Mouse (Mus musculus) lung, adult 10 weeks (tissue): Measurements from ENCODE around the gene Olfr1249. TPM values are rescaled to one million over a fixed set of nuclear protein-coding genes. Genes with fewer than 3 reads are reported as not detected.

Experiments used
- polyA plus RNA-seq: library from polyadenylated mRNA; stranded (reverse); fragments of 350-450 nt; fragmentation: Illumina TruSeq; extraction: RNeasy Lipid Tissue Mini Kit (QIAGEN cat#74804); gene quantifications from one replicate; pipeline ENCODE4 v1.2.3, GENCODE M21; 2014; ENCODE audit warnings: low read depth, low replicate concordance; ENCODE audit not compliant: insufficient read depth

The Olfr1249 gene
- not detected for polyA plus RNA-seq

DNA sequence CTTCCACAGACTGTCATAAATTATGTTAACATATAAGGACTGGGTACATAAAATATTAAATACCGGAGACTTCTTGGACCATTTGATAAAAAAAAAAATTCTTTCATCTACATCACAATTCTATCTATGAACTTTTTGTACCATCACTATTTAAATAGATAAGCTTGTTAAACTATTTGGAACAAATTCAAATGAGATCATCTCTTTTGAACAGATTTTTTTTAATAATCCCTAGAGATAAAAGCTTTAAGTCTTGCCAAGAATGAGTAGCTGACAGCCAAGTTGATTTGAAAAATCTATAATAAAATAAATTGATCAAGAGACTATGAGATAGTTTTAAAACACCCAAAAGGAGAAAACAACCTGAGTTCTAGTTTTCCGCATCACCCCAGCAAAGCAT lies at the start of gene Olfr1249:
Gene Olfr1249 (minus strand): TSS at position 101 of the 400 bp plus-strand sequence.

GRCm38 (mm10) chr2:89671836-89672235 lies 37.1 kb upstream of the Olfr1249 start, which contains the start of gene Olfr1251:
Gene Olfr1251 (minus strand): TSS chr2:89671936.

GRCm38 (mm10) chr2:89661367-89661766 lies 26.6 kb upstream of the Olfr1249 start, which contains the start of gene Olfr1250:
Gene Olfr1250 (minus strand): TSS chr2:89661467.

DNA sequence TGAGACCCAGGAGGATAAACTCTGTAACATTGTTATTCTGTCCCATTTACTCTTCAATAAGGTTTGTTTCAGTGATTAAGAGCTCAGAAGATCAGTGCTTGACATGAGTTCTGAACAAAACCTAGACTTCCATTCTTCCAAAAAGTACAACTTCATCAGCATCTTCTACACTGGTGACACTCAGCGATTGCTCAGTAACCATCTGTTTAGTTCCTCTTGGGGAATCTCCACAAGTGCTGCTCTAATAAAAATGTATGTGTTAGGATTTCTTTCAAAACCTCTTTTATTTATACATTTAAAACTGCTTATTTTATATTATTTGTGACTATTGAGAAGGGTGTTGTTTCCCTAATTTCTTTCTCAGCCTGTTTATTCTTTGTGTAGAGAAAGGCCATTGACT lies 16.6 kb downstream of the Olfr1249 start, which contains the start of gene Olfr1248:
Gene Olfr1248 (minus strand): TSS at position 101 of the 400 bp plus-strand sequence.

GRCm38 (mm10) chr2:89614030-89614429 lies 20.8 kb downstream of the Olfr1249 start, which contains the start of gene Olfr1247:
Gene Olfr1247 (minus strand): TSS chr2:89614130.

DNA sequence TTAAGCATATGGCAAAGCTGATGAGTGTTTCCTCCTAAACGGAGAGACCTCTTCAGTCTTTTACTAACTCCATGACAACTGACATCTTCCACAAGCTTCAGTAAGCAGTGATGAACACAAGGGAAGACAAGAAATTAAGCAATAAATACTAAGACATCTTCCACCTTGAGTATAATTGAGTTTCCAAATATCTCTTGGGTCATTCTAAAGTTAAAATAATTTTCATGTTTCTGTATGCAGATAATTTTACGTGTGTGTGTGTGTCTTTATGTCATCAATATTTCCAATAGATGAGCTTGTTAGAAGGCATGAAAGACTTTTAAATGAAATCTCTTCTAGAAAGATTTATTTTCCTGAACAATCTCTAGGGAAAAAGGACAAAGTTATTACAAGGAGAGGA lies 41.7 kb downstream of the Olfr1249 start, which contains the start of gene Olfr1246:
Gene Olfr1246 (minus strand): TSS at position 101 of the 400 bp plus-strand sequence.

Other genes starting within 250 kb of the Olfr1249 start
- gene Olfr1238, start 225.3 kb downstream of the Olfr1249 start, polyA plus RNA-seq = not detected
- not detected for gene Olfr1239, start 214.6 kb downstream of the Olfr1249 start, polyA plus RNA-seq
- not detected for gene Olfr1240, start 192.0 kb downstream of the Olfr1249 start, polyA plus RNA-seq
- not detected for gene Olfr1241, start 147.9 kb downstream of the Olfr1249 start, polyA plus RNA-seq
- not detected for gene Olfr1242, start 136.6 kb downstream of the Olfr1249 start, polyA plus RNA-seq
- gene Olfr1243, start 103.5 kb downstream of the Olfr1249 start, polyA plus RNA-seq = not detected
- gene Olfr1245, start 56.5 kb downstream of the Olfr1249 start, polyA plus RNA-seq = not detected
- gene Olfr1246, start 41.8 kb downstream of the Olfr1249 start, polyA plus RNA-seq = not detected
- not detected for gene Olfr1247, start 20.9 kb downstream of the Olfr1249 start, polyA plus RNA-seq
- gene Olfr1248, start 16.7 kb downstream of the Olfr1249 start, polyA plus RNA-seq = not detected
- not detected for gene Olfr1250, start 26.5 kb upstream of the Olfr1249 start, polyA plus RNA-seq
- not detected for gene Olfr1251, start 37.0 kb upstream of the Olfr1249 start, polyA plus RNA-seq
- not detected for gene Olfr1252, start 90.0 kb upstream of the Olfr1249 start, polyA plus RNA-seq
- gene Olfr1253, start 122.1 kb upstream of the Olfr1249 start, polyA plus RNA-seq = not detected
- not detected for gene Olfr1254, start 158.6 kb upstream of the Olfr1249 start, polyA plus RNA-seq
- gene Olfr1255, start 177.1 kb upstream of the Olfr1249 start, polyA plus RNA-seq = not detected
- gene Olfr1256, start 206.6 kb upstream of the Olfr1249 start, polyA plus RNA-seq = not detected
- not detected for gene Olfr48, start 213.2 kb upstream of the Olfr1249 start, polyA plus RNA-seq
- not detected for gene Olfr1257, start 243.5 kb upstream of the Olfr1249 start, polyA plus RNA-seq